Mouse (Mus musculus) olfactory bulb, adult 2 months (tissue): Measurements from ENCODE around the gene Adora2a.

Source experiments
- CTCF ChIP-seq: fragments of 200-500 bp; IDR thresholded peaks from 2 replicates; pipeline ENCODE4 v1.5.1; 2012; ENCODE audit warnings: low read depth, mild to moderate bottlenecking, low read length, moderate library complexity; ENCODE audit not compliant: insufficient read depth
- POLR2A ChIP-seq: fragments of 200-500 bp; IDR thresholded peaks from 2 replicates; pipeline ENCODE4 v1.6.1; 2012; ENCODE audit warnings: mild to moderate bottlenecking, low read depth, low read length, moderate library complexity; ENCODE audit not compliant: insufficient read depth

DNA sequence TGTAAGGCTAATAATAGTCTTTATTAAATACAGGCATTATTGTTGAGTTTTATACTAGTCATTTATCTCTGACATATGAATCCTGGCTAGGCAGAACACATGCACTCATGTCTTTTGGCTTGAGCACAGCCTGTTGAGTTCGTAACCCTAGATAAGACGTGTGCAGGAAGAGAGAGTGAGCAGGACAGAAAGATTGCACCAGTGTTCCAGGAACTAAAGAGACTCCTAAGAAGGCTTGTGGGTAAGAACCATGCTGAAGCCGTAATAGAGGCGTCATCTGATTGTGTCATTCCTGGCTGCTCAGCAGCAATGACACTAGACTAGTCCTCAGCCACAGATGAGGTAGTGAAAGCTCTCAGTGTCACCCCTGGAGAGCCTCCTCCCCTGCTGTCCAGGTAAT lies 43.7 kb upstream of the Adora2a start:
- no peak for TF ChIP-seq CTCF
- TF ChIP-seq POLR2A, result no peak
